Mouse (Mus musculus) lung, postnatal 0 days (tissue): Measurements from ENCODE around the gene Opcml. TPM values are rescaled to one million over a fixed set of nuclear protein-coding genes. Genes with fewer than 3 reads are reported as not detected.
A peak's percentile ranks its signal among the peaks of the same experiment; 100 is the strongest.

Experiments
- ATAC-seq: fragments of 200-750 bp; cut with Nextera tagmentation; 2 replicates; pipeline ENCODE4 v1.8.0; 2017; ENCODE audit warnings: moderate library complexity
- DNase-seq: peaks from one replicate; pipeline ENCODE4 v3.0.0-alpha.2; 2016; ENCODE audit warnings: low spot score
- H3K27ac ChIP-seq: fragments of 300-500 bp; sonication (generic); 2 replicates; pipeline ENCODE4 v1.5.1; 2014; ENCODE audit warnings: antibody characterized with exemption, mild to moderate bottlenecking, low read length, mixed read lengths
- H3K27me3 ChIP-seq: fragments of 300-500 bp; sonication (generic); replicated peaks from 2 replicates; pipeline ENCODE4 v1.6.1; 2014; ENCODE audit warnings: low read length, mixed read lengths; ENCODE audit not compliant: insufficient read depth
- H3K36me3 ChIP-seq: fragments of 300-500 bp; sonication (generic); 2 replicates; pipeline ENCODE4 v1.6.1; 2014; ENCODE audit warnings: low read length, mixed read lengths; ENCODE audit not compliant: insufficient read depth
- H3K4me1 ChIP-seq: fragments of 300-500 bp; sonication (generic); 2 replicates; pipeline ENCODE4 v1.6.1; 2014; ENCODE audit warnings: antibody characterized with exemption, low read depth, low read length, mixed read lengths; ENCODE audit not compliant: insufficient read depth
- H3K4me2 ChIP-seq: fragments of 300-500 bp; sonication (generic); replicated peaks from 2 replicates; pipeline ENCODE4 v1.6.1; 2014; ENCODE audit warnings: low read depth, mild to moderate bottlenecking, low read length, moderate library complexity, mixed read lengths
- H3K4me3 ChIP-seq: fragments of 300-500 bp; sonication (generic); 2 replicates; pipeline ENCODE4 v1.5.1; 2014; ENCODE audit warnings: low read depth, low read length
- H3K9ac ChIP-seq: fragments of 300-500 bp; sonication (generic); replicated peaks from 2 replicates; pipeline ENCODE4 v1.6.1; 2014; ENCODE audit warnings: low read depth, mild to moderate bottlenecking
- H3K9me3 ChIP-seq: fragments of 300-500 bp; sonication (generic); 2 replicates; pipeline ENCODE4 v1.6.1; 2016; ENCODE audit warnings: low read length, mixed read lengths
- CTCF ChIP-seq: IDR thresholded peaks from 2 replicates; pipeline ENCODE4 v1.5.1; 2016; ENCODE audit warnings: antibody characterized with exemption, mild to moderate bottlenecking
- EP300 ChIP-seq: IDR thresholded peaks from 2 replicates; pipeline ENCODE4 v1.6.1; 2016; ENCODE audit warnings: antibody characterized with exemption, mild to moderate bottlenecking, control low read depth
- WGBS: fragments of 180-500 bp; shearing (Covaris S2); extraction: QIAGEN DNeasy Blood & Tissue Kit; methylation state at CpG from one replicate; pipeline ENCODE4 v1.1.7; 2014; 5-methylcytosine and 5-hydroxymethylcytosine counted together
- polyA plus RNA-seq: library from polyadenylated mRNA; unstranded; fragments of >200 nt; fragmentation: Nextera tagmentation; extraction: Ambion mirVana; gene quantifications from 2 replicates; pipeline ENCODE4 v1.2.1, GENCODE M21; 2015

The Opcml gene
- polyA plus RNA-seq, 1 experiment from 2014 or later: 2.5 TPM

- no peak overlapping the region for H3K27ac ChIP-seq
- peak; percentile 35 for DNase-seq
- no peaks in the 10 kb centered on the region for H3K36me3 ChIP-seq
- TF ChIP-seq CTCF (no peak), EP300 (no peak)
- 65% methylated on average over 12 of the region's 12 CpGs for WGBS
- no peak for ATAC-seq
- H3K4me3 ChIP-seq: no peak overlapping the region
- no peaks in the 10 kb centered on the region for H3K4me1 ChIP-seq
- no peaks in the 10 kb centered on the region for H3K9me3 ChIP-seq
- no peak overlapping the region for H3K4me2 ChIP-seq
- H3K9ac ChIP-seq: no peak overlapping the region
- H3K27me3 ChIP-seq: no peaks in the 10 kb centered on the region
Measured at GRCm38 (mm10) chr9:28139957-28140597, 349.5 kb downstream of the Opcml start.

GRCm38 (mm10) chr9:28149507-28149906 lies 358.9 kb downstream of the Opcml start:
- Histone ChIP-seq H3K9ac (no peak overlapping the region), H3K27me3 (no peaks in the 10 kb centered on the region), H3K36me3 (no peaks in the 10 kb centered on the region), H3K9me3 (no peaks in the 10 kb centered on the region), H3K4me1 (no peaks in the 10 kb centered on the region), H3K4me2 (no peak overlapping the region), H3K27ac (no peak overlapping the region), H3K4me3 (no peak overlapping the region)
- ATAC-seq (no peak), DNase-seq (no peak)
- 85% methylated on average over 3 of the region's 3 CpGs for WGBS
- TF ChIP-seq EP300 (no peak), CTCF (no peak)

DNA sequence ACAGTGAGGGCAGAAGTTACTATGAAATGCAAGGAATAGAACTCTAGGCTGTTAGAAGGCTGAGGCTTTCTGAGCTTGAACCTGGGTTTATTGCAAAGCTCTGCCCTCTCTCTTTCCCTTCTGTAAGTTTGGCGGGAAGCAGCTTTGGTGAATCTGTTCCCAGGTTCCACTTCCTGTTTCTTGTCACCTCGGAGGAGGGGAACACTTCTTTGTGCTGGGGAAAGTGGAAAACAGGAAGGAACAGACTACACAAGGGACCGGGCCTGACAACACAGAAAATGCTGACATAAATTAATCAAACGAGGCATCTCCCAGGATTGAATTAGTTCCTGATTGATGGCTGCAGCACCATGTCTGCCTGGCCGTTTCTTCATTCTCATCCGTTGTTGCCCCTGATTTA lies 363.2 kb downstream of the Opcml start:
- no peaks in the 10 kb centered on the region for H3K36me3 ChIP-seq
- H3K27ac ChIP-seq: no peak overlapping the region
- H3K9ac ChIP-seq: no peak overlapping the region
- H3K9me3 ChIP-seq: no peaks in the 10 kb centered on the region
- H3K4me1 ChIP-seq: no peaks in the 10 kb centered on the region
- H3K4me2 ChIP-seq: no peak overlapping the region
- 36% methylated on average over 6 of the region's 6 CpGs for WGBS
- DNase-seq (no peak), ATAC-seq (no peak)
- no peak overlapping the region for H3K4me3 ChIP-seq
- no peak for TF ChIP-seq EP300
- no peak for TF ChIP-seq CTCF
- no peaks in the 10 kb centered on the region for H3K27me3 ChIP-seq

- no peaks in the 10 kb centered on the region for H3K9me3 ChIP-seq
- no peak overlapping the region for H3K4me2 ChIP-seq
- no peaks in the 10 kb centered on the region for H3K36me3 ChIP-seq
- H3K9ac ChIP-seq: no peak overlapping the region
- no peak for ATAC-seq
- H3K27ac ChIP-seq: no peak overlapping the region
- no peaks in the 10 kb centered on the region for H3K4me1 ChIP-seq
- TF ChIP-seq CTCF (no peak), EP300 (no peak)
- H3K27me3 ChIP-seq: no peaks in the 10 kb centered on the region
- 81% methylated on average over 7 of the region's 7 CpGs for WGBS
- H3K4me3 ChIP-seq: no peak overlapping the region
- DNase-seq: no peak
Measured at GRCm38 (mm10) chr9:28157092-28157491, 366.5 kb downstream of the Opcml start.

DNA sequence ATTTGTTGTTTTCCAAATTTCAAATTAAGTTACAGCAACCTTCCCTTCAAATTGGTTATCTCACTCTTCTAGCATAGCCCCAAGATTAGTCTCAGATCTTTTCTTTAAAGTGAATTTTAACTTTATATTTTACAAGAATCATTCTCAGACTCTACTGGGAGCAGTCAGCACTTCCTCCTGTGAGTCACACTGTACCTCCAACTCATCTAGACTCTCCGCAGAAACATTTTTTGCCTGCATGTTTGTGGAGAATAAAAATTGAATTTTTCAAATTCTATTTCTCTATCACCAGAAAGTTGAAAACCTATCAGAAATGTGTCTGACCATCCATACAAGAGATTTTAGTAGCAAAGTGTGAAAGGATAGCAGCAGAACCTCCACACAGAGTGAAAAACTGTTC lies 370.4 kb downstream of the Opcml start:
- no peak overlapping the region for H3K4me2 ChIP-seq
- no peaks in the 10 kb centered on the region for H3K36me3 ChIP-seq
- 85% methylated on average over 1 of the region's 1 CpGs for WGBS
- H3K9me3 ChIP-seq: no peaks in the 10 kb centered on the region
- ATAC-seq (no peak), DNase-seq (no peak)
- no peaks in the 10 kb centered on the region for H3K4me1 ChIP-seq
- H3K9ac ChIP-seq: no peak overlapping the region
- no peak overlapping the region for H3K27ac ChIP-seq
- TF ChIP-seq EP300: no peak
- no peak overlapping the region for H3K4me3 ChIP-seq
- no peaks in the 10 kb centered on the region for H3K27me3 ChIP-seq

DNA sequence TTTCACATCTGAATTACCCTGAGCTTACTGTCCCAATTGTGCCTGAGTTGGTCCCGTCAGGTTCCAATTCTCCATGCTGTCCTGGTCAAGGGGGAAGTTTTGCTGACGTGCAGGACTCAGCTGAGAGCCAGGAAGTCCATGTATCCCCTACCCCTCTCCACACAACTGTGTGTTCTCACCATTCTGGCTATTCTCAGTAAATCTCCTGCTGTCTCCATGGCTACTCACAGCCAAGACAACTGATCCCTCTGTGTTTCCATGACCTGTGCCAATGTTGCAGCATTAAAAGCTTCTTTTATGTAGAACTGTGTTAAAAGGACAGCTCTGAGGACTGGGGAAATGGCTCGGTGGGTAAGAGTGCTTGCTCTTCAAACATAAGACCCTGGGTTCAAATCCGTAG lies 373.4 kb downstream of the Opcml start:
- no peak for ATAC-seq
- no peak overlapping the region for H3K27ac ChIP-seq
- WGBS: 56% methylated on average over 4 of the region's 4 CpGs
- no peaks in the 10 kb centered on the region for H3K9me3 ChIP-seq
- H3K9ac ChIP-seq: no peak overlapping the region
- no peaks in the 10 kb centered on the region for H3K27me3 ChIP-seq
- DNase-seq: no peak
- TF ChIP-seq CTCF: no peak
- TF ChIP-seq EP300: no peak
- H3K36me3 ChIP-seq: no peaks in the 10 kb centered on the region
- H3K4me1 ChIP-seq: no peaks in the 10 kb centered on the region
- H3K4me2 ChIP-seq: no peak overlapping the region
- H3K4me3 ChIP-seq: no peak overlapping the region

DNA sequence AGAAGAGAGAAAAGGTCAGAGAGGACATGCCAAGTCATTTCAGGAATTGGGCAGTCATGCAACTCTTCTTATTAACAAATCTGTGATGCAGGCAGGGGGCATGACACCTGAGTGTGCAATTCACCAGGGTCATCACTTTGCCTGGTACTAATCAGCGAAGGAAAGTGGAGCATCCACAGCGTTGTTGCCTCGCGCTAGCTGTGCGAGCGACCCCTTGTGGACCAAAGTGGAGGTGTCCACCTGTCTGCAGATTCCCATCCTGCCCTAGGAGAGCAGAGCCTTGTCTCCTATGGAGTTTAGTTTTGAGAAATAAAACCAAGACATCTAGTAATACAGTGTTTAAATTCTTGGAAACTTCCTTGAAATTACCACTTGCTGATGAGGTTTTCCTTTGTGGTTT lies 381.3 kb downstream of the Opcml start:
- Histone ChIP-seq H3K4me3 (no peak overlapping the region), H3K9me3 (no peaks in the 10 kb centered on the region), H3K27me3 (no peaks in the 10 kb centered on the region), H3K4me1 (no peaks in the 10 kb centered on the region), H3K4me2 (no peak overlapping the region), H3K9ac (no peak overlapping the region), H3K27ac (no peak overlapping the region), H3K36me3 (no peaks in the 10 kb centered on the region)
- TF ChIP-seq CTCF: peak; percentile 82
- no peak for TF ChIP-seq EP300
- ATAC-seq: no peak
- WGBS: 12% methylated on average over 6 of the region's 6 CpGs
- peak; percentile 21 for DNase-seq
